Mouse (Mus musculus) cerebellum, postnatal 25 days (tissue): ENCODE measurements around the gene Raver1.
A peak's percentile ranks its signal among the peaks of the same experiment; 100 is the strongest.
"Not testable (repeated sequence)": the region's sequence is repeated elsewhere in the genome, so short reads cannot be mapped to it uniquely, and the experiment has no call there.

Source experiments
- DNase-seq, 2 experiments: peaks; one replicate each; pipeline ENCODE4 v3.0.0; 2021; ENCODE audit warnings: mixed read lengths in 2 of 2

Raver1 gene

GRCm38 (mm10) chr9:21104814-21105213 lies 13.0 kb upstream of the Raver1 start:
- no peak for DNase-seq

- no peak for DNase-seq
Observed at GRCm38 (mm10) chr9:21102076-21102475, 10.3 kb upstream of the Raver1 start.

GRCm38 (mm10) chr9:21100447-21101161 lies 8.8 kb upstream of the Raver1 start:
- no peak for DNase-seq

GRCm38 (mm10) chr9:21097793-21098192 lies 6.0 kb upstream of the Raver1 start:
- no peak for DNase-seq

- DNase-seq: no peak
Observed at GRCm38 (mm10) chr9:21095958-21096357, 4.2 kb upstream of the Raver1 start.

GRCm38 (mm10) chr9:21093423-21093822 lies 1.6 kb upstream of the Raver1 start:
- DNase-seq: no peak

- DNase-seq: no peak
Observed at GRCm38 (mm10) chr9:21090972-21091706, 669 bp downstream of the Raver1 start.

- DNase-seq: no peak
Observed at GRCm38 (mm10) chr9:21090537-21090936, 1.3 kb downstream of the Raver1 start.

- DNase-seq: no peak
Observed at GRCm38 (mm10) chr9:21083324-21083723, 8.5 kb downstream of the Raver1 start.

GRCm38 (mm10) chr9:21081127-21081526 lies 10.7 kb downstream of the Raver1 start:
- DNase-seq: peak; percentile 27 to 54

- no peak for DNase-seq
Observed at GRCm38 (mm10) chr9:21075625-21076024, 16.2 kb downstream of the Raver1 start.

- peak in 1 of 2 experiments; percentile 18 for DNase-seq
Observed at GRCm38 (mm10) chr9:21074173-21074572, 17.6 kb downstream of the Raver1 start.

- DNase-seq: peak; percentile 90 to 93
Observed at GRCm38 (mm10) chr9:21073044-21073840, 18.6 kb downstream of the Raver1 start, which contains the start of the genes Gm49373 and Fdx1l. Gene Gm49373, minus strand, starts transcription at chr9:21073096. Gene Fdx1l, minus strand, starts transcription at chr9:21073614.

- no peak for DNase-seq
Observed at GRCm38 (mm10) chr9:21072641-21073040, 19.2 kb downstream of the Raver1 start.

- no peak for DNase-seq
Observed at GRCm38 (mm10) chr9:21067006-21067684, 24.7 kb downstream of the Raver1 start, which contains the start of gene Zglp1. Gene Zglp1, minus strand, starts transcription at chr9:21067093.

- DNase-seq: no peak
Observed at GRCm38 (mm10) chr9:21062928-21063327, 28.9 kb downstream of the Raver1 start.

GRCm38 (mm10) chr9:21051578-21051977 lies 40.2 kb downstream of the Raver1 start:
- DNase-seq: no peak

- no peak for DNase-seq
Observed at GRCm38 (mm10) chr9:21045235-21045634, 46.6 kb downstream of the Raver1 start.

GRCm38 (mm10) chr9:21044785-21045184 lies 47.0 kb downstream of the Raver1 start:
- not testable (repeated sequence) for DNase-seq

GRCm38 (mm10) chr9:21043563-21043962 lies 48.2 kb downstream of the Raver1 start:
- DNase-seq: no peak

GRCm38 (mm10) chr9:21041308-21041707 lies 50.5 kb downstream of the Raver1 start:
- no peak for DNase-seq

- DNase-seq: no peak
Observed at GRCm38 (mm10) chr9:21039779-21040178, 52.0 kb downstream of the Raver1 start.
